28 mouse cellular contexts compared by ENCODE assay signal in the genomic region with DNA sequence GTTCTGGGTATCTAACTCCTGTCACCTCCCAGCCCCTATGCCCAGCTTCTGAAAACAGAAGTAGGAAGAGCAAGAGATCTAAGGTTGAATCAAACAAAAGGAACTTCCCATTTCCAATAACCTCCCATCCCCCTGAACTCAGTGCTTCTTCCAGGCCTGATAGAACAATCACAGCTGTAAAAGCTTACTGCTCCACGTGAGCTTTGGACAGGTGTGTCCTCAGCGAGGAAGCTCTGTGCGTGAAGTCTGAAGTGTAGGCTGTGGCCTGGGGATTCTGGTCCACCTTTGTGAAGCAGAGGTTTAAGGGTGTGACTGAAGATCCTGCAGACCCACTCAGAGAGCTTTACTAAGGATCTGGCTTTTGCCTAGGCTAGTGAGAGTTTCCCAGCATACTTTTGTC. TPM values are rescaled to one million over a fixed set of nuclear protein-coding genes. Genes with fewer than 3 reads are reported as not detected.
DNase-seq lines count a peak whose midpoint lies in the region; ATAC-seq and TF ChIP-seq lines count a peak whose summit lies in the region.
"Had no signal": no experiment of that assay in that cellular context is flagged by ENCODE, and none has a peak within 500 bp of the region (broad histone marks: within the 10 kb centered on the region; RNA-seq: fewer than 3 reads in every experiment).

No protein-coding gene starts in this region.

- no peaks in the 10 kb centered on the region for H3K9me3 ChIP-seq in intestine, postnatal 0 days (ENCODE audit: control insufficient read depth)
- H3K9me3 ChIP-seq in hindbrain, embryonic 12.5 days (replicated peaks): no peaks in the 10 kb centered on the region
- H3K9me3 ChIP-seq: embryonic facial prominence, embryonic 10.5 days; embryonic facial prominence, embryonic 13.5 days; forebrain, embryonic 12.5 days; forebrain, embryonic 15.5 days; G1E; hindbrain, embryonic 10.5 days had no signal

- TF ChIP-seq POLR2A in small intestine, adult 2 months (IDR thresholded peaks at IDR 0.05; ENCODE audit: low read depth, low read length): no peak

- no peak overlapping the region for H3K4me2 ChIP-seq in intestine, postnatal 0 days (replicated peaks; ENCODE audit: low read depth)
- H3K4me2 ChIP-seq in hindbrain, embryonic 12.5 days (replicated peaks): no peak overlapping the region
- H3K4me2 ChIP-seq: embryonic facial prominence, embryonic 13.5 days; forebrain, embryonic 12.5 days; forebrain, embryonic 15.5 days; heart, embryonic 11.5 days; hindbrain, embryonic 14.5 days had no signal

- peak; percentile 48; the same call in 1 of the 2 replicates for ATAC-seq in granulocyte monocyte progenitor cell, adult 5-6 weeks (replicated peaks; ENCODE audit: poor library complexity, severe bottlenecking)
- peak; percentile 74 for ATAC-seq in intestine, postnatal 0 days
- no peak for ATAC-seq in hindbrain, embryonic 12.5 days (ENCODE audit: low FRiP score)
- ATAC-seq: forebrain, embryonic 15.5 days; hindbrain, postnatal 0 days; Patski had no signal

- H3K27ac ChIP-seq in intestine, postnatal 0 days (ENCODE audit: low read depth, low read length): peak overlapping the region; percentile 21; the same call in 1 of the 2 replicates
- H3K27ac ChIP-seq in small intestine, adult 2 months (ENCODE audit: insufficient read depth, low read depth, low read length): peak overlapping the region; percentile 83
- no peak overlapping the region for H3K27ac ChIP-seq in hindbrain, embryonic 12.5 days
- H3K27ac ChIP-seq: embryonic facial prominence, embryonic 10.5 days; embryonic facial prominence, embryonic 13.5 days; forebrain, embryonic 12.5 days; forebrain, embryonic 15.5 days; hindbrain, embryonic 10.5 days; hindbrain, embryonic 14.5 days; hindbrain, postnatal 0 days had no signal

- DNase-seq in heart, adult 11 months: peak; percentile 71
- DNase-seq in heart, postnatal 14 days: no peak
- no peak for DNase-seq in urinary bladder, postnatal 25 days (ENCODE audit: low spot score)
- DNase-seq in left cerebral cortex, postnatal 4 days: no peak
- DNase-seq: adrenal gland, adult 8-10 months; adrenal gland, postnatal 25 days; cerebellum, adult 11-12 months; cerebellum, adult 8-10 months; cerebellum, postnatal 10 days; cerebellum, postnatal 36 days; embryo, embryonic 11 days; gastrocnemius, postnatal 25 days; heart, postnatal 36 days had no signal

- 28% methylated on average over 3 of the region's 3 CpGs for WGBS in intestine, postnatal 0 days
- WGBS in small intestine, adult 2 months: 22% methylated on average over 3 of the region's 3 CpGs
- WGBS in hindbrain, embryonic 12.5 days: 88% methylated on average over 3 of the region's 3 CpGs

- intact Hi-C loops in heart, postnatal 14 days (cut with DNase I): no loop called here
- intact Hi-C loops in left cerebral cortex, postnatal 4 days (cut with DNase I): no loop called here

- H3K9ac ChIP-seq in intestine, postnatal 0 days (ENCODE audit: low read depth, low read length): no peak overlapping the region
- H3K9ac ChIP-seq in hindbrain, embryonic 12.5 days: no peak overlapping the region
- H3K9ac ChIP-seq: embryonic facial prominence, embryonic 13.5 days; forebrain, embryonic 12.5 days; forebrain, embryonic 15.5 days; hindbrain, embryonic 14.5 days had no signal

- H3K4me1 ChIP-seq in intestine, postnatal 0 days (replicated peaks; ENCODE audit: control insufficient read depth, insufficient read depth, low read length): peaks cover 9% of the 10 kb centered on the region
- peaks cover 9% of the 10 kb centered on the region; the same call in 1 of the 2 replicates for H3K4me1 ChIP-seq in small intestine, adult 2 months (ENCODE audit: control insufficient read depth, insufficient read depth, insufficient read length, low read length)
- no peaks in the 10 kb centered on the region for H3K4me1 ChIP-seq in hindbrain, embryonic 12.5 days
- H3K4me1 ChIP-seq: embryonic facial prominence, embryonic 10.5 days; embryonic facial prominence, embryonic 13.5 days; forebrain, embryonic 12.5 days; hindbrain, embryonic 10.5 days had no signal

- TF ChIP-seq CTCF in intestine, postnatal 0 days (IDR thresholded peaks at IDR 0.05; ENCODE audit: low read depth): no peak
- no peak for TF ChIP-seq CTCF in small intestine, adult 2 months (IDR thresholded peaks at IDR 0.05; ENCODE audit: extremely low read depth, insufficient read length, insufficient replicate concordance, low read depth, low read length)

- H3K36me3 ChIP-seq in intestine, postnatal 0 days (ENCODE audit: control insufficient read depth, insufficient read depth): no peaks in the 10 kb centered on the region
- H3K36me3 ChIP-seq in small intestine, adult 2 months (ENCODE audit: control insufficient read depth, insufficient read depth, low read length): no peaks in the 10 kb centered on the region
- no peaks in the 10 kb centered on the region for H3K36me3 ChIP-seq in hindbrain, embryonic 12.5 days
- H3K36me3 ChIP-seq: embryonic facial prominence, embryonic 10.5 days; embryonic facial prominence, embryonic 13.5 days; forebrain, embryonic 12.5 days; forebrain, embryonic 15.5 days; G1E; hindbrain, embryonic 10.5 days had no signal

- H3K27me3 ChIP-seq in intestine, postnatal 0 days (replicated peaks; ENCODE audit: control insufficient read depth, insufficient read depth, low read length): no peaks in the 10 kb centered on the region
- no peaks in the 10 kb centered on the region for H3K27me3 ChIP-seq in small intestine, adult 2 months (ENCODE audit: control insufficient read depth, insufficient read depth, low read length)
- no peaks in the 10 kb centered on the region for H3K27me3 ChIP-seq in hindbrain, embryonic 12.5 days
- H3K27me3 ChIP-seq: embryonic facial prominence, embryonic 13.5 days; forebrain, embryonic 12.5 days; forebrain, embryonic 15.5 days; Patski had no signal

- no peak overlapping the region for H3K4me3 ChIP-seq in intestine, postnatal 0 days (ENCODE audit: low read depth, low read length)
- no peak overlapping the region for H3K4me3 ChIP-seq in small intestine, adult 2 months (ENCODE audit: low read depth, low read length)
- H3K4me3 ChIP-seq in hindbrain, embryonic 12.5 days: no peak overlapping the region
- H3K4me3 ChIP-seq: embryonic facial prominence, embryonic 10.5 days; embryonic facial prominence, embryonic 13.5 days; erythroblast, embryonic 14.5 days; forebrain, embryonic 12.5 days; forebrain, embryonic 15.5 days; hindbrain, embryonic 10.5 days had no signal

RNA-seq across cellular contexts. Expression of a gene that starts 33.0 kb away (rescaled TPM):
- 100 to 1,000 TPM in 1 of 2 experiments, 10 to 100 TPM in 1; 93.9 to 118 TPM for total RNA-seq in heart, postnatal 14 days (2021)
- total RNA-seq in granulocyte monocyte progenitor cell, adult 5-6 weeks (2014; fragmentation: Nextera tagmentation): 7.8 and 17.7 TPM in 2 replicates
- 7.4 and 9.4 TPM in 2 replicates for total RNA-seq in granulocyte monocyte progenitor cell, adult 5-6 weeks (2017)
- polyA plus RNA-seq in intestine, postnatal 0 days (2015; fragmentation: Nextera tagmentation; extraction: Ambion mirVana): 36.2 and 37.4 TPM in 2 replicates
- polyA plus RNA-seq in small intestine, adult 2 months (2012; rRNA removed): 14.4 and 29.4 TPM in 2 replicates
- polyA plus RNA-seq in hindbrain, embryonic 12.5 days (2016; fragmentation: Nextera tagmentation; extraction: Ambion mirVana): 34.3 and 36.4 TPM in 2 replicates
- 10 to 100 TPM; 32.5 to 39.2 TPM for total RNA-seq in left cerebral cortex, postnatal 4 days (2021)
- polyA plus RNA-seq: erythroblast, embryonic 14.5 days had no signal
